Mouse (Mus musculus) thymus, adult 2 months (tissue): ENCODE data around the gene Glp2r.

Source experiments
- CTCF ChIP-seq: fragments of 200-500 bp; IDR thresholded peaks from 2 replicates; pipeline ENCODE4 v1.5.1; 2012; ENCODE audit warnings: mild to moderate bottlenecking, control low read depth, low read length, moderate library complexity, borderline replicate concordance; ENCODE audit not compliant: control insufficient read depth, poor library complexity, insufficient read depth; ENCODE audit errors: extremely low read depth
- POLR2A ChIP-seq: fragments of 200-500 bp; IDR thresholded peaks from 2 replicates; pipeline ENCODE4 v1.6.1; 2012; ENCODE audit warnings: mild to moderate bottlenecking, low read length, control low read depth, moderate library complexity; ENCODE audit not compliant: control insufficient read depth, poor library complexity, insufficient read depth; ENCODE audit errors: extremely low read depth

- no peak for TF ChIP-seq POLR2A
- TF ChIP-seq CTCF, result no peak
Observed at GRCm38 (mm10) chr11:67694703-67695376, 76.1 kb downstream of the Glp2r start, which contains the start of gene Rcvrn.
